Comparison of ENCODE assay signal across 9 mouse cellular contexts in the genomic region with DNA sequence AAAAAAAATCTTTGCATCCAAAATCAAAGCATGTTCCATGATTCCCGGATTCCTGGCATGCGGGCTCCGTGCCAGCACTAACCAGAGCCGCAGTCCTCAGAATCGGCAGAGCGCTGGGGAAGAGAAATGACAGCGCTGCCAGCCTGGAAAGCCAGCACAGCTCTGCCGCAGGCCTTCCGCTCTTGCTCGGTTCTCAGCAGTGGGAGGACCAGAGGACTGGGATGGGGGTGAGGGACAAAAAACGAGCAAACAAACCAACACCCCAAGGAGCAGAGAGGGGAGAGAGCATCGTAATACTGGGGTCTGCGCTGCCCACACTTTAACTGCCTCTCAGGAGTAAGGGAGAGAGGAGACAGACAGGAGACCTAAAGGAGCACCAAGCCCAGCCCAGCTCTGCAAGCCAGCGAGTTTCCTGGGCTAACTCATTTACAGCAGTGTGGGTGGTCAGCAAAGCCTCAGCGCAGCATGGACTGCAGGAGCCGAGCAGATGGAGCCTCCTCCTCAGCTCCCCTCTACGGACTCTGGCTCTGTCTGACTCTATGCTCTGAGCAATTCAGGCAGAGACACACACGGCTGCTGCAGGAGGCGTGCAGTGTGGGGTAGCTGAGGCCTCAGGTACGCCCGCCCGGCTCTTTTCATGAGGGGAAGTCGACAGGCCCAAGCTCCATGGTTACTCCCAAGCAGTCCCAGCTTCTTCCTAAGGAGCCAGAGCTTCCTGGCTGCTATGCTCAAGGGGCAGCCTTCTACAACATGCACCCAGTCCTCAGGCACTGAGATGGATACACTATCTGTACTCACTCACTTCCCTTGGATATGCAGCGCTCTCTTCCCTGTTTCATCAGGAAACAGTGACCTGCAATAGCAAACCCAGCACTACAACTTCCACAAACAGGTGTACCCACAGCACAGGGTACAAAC. TPM values are rescaled to one million over a fixed set of nuclear protein-coding genes. Genes with fewer than 3 reads are reported as not detected.
DNase-seq lines count a peak whose midpoint lies in the region; ATAC-seq and TF ChIP-seq lines count a peak whose summit lies in the region.
"Had no signal": no experiment of that assay in that cellular context is flagged by ENCODE, and none has a peak within 500 bp of the region (broad histone marks: within the 10 kb centered on the region; RNA-seq: fewer than 3 reads in every experiment).

No protein-coding gene starts in this region.

- peak overlapping the region; percentile 59 for H3K27ac ChIP-seq in embryonic facial prominence, embryonic 10.5 days (replicated peaks)
- H3K27ac ChIP-seq in stomach, postnatal 0 days (replicated peaks), result peak overlapping the region; percentile 86
- H3K27ac ChIP-seq: liver, embryonic 14.5 days had no signal

- no peaks in the 10 kb centered on the region for H3K9me3 ChIP-seq in embryonic facial prominence, embryonic 10.5 days
- H3K9me3 ChIP-seq in stomach, postnatal 0 days (ENCODE audit: control insufficient read depth, low read length), result no peaks in the 10 kb centered on the region

- TF ChIP-seq EP300 in stomach, postnatal 0 days (optimal IDR thresholded peaks at IDR 0.05), result no peak

- peak overlapping the region; percentile 14; the same call in 1 of the 2 replicates for H3K4me3 ChIP-seq in embryonic facial prominence, embryonic 10.5 days
- H3K4me3 ChIP-seq in stomach, postnatal 0 days (ENCODE audit: low read depth, low read length), result 0 out of 2 replicates have a peak overlapping the region, but pooled peaks have one; percentile 10

- WGBS in embryonic facial prominence, embryonic 10.5 days, result 38% methylated on average over 24 of the region's 24 CpGs
- 19% methylated on average over 24 of the region's 24 CpGs for WGBS in stomach, postnatal 0 days

- no peak for TF ChIP-seq CTCF in stomach, postnatal 0 days (IDR thresholded peaks at IDR 0.05; ENCODE audit: low read depth)

- ATAC-seq in stomach, postnatal 0 days (ENCODE audit: low FRiP score, low TSS enrichment), result peak; percentile 41

- peak; percentile 28 to 48 for DNase-seq in lung, adult 18-20 months
- DNase-seq in lung, postnatal 25 days (ENCODE audit: low spot score), result no peak
- peak; percentile 43 for DNase-seq in embryonic facial prominence, embryonic 10.5 days (ENCODE audit: low spot score)
- DNase-seq in heart, postnatal 14 days, result peak; percentile 55 to 61
- DNase-seq in layer of hippocampus, adult 9-11 months, result peak; percentile 72
- peak; percentile 61 for DNase-seq in mesoderm, embryonic 11.5 days (ENCODE audit: low read depth, low spot score)
- DNase-seq in stomach, postnatal 0 days (ENCODE audit: low spot score), result peak; percentile 34
- DNase-seq in B cell, adult 2 months, result no peak

- peak overlapping the region; percentile 51 for H3K4me2 ChIP-seq in stomach, postnatal 0 days (replicated peaks; ENCODE audit: low read depth)

- H3K4me1 ChIP-seq in embryonic facial prominence, embryonic 10.5 days, result peaks cover 44% of the 10 kb centered on the region
- peaks cover 23% of the 10 kb centered on the region for H3K4me1 ChIP-seq in stomach, postnatal 0 days (replicated peaks; ENCODE audit: control insufficient read depth, insufficient read depth)

- no peaks in the 10 kb centered on the region for H3K36me3 ChIP-seq in embryonic facial prominence, embryonic 10.5 days (replicated peaks)
- no peaks in the 10 kb centered on the region for H3K36me3 ChIP-seq in stomach, postnatal 0 days (ENCODE audit: control insufficient read depth, insufficient read depth, low read length)

- H3K9ac ChIP-seq in stomach, postnatal 0 days (ENCODE audit: low read length), result peak overlapping the region; percentile 53
- H3K9ac ChIP-seq: liver, embryonic 14.5 days had no signal

- no peaks in the 10 kb centered on the region for H3K27me3 ChIP-seq in embryonic facial prominence, embryonic 10.5 days (replicated peaks; ENCODE audit: low read depth, poor library complexity, severe bottlenecking)
- no peaks in the 10 kb centered on the region for H3K27me3 ChIP-seq in stomach, postnatal 0 days (ENCODE audit: control insufficient read depth, insufficient read depth, low read length)

- intact Hi-C loops in heart, postnatal 14 days (cut with DNase I), result no loop called here

RNA-seq across cellular contexts. Expression of gene Map4k3, which starts 18.1 kb away (rescaled TPM):
- polyA plus RNA-seq in embryonic facial prominence, embryonic 10.5 days (2016; fragmentation: Nextera tagmentation; extraction: Ambion mirVana), result 19.4 and 22.3 TPM in 2 replicates
- 10 to 100 TPM; 30.0 to 34.6 TPM for total RNA-seq in heart, postnatal 14 days (2021)
- polyA plus RNA-seq in stomach, postnatal 0 days (2015; fragmentation: Nextera tagmentation; extraction: Ambion mirVana), result 16.9 and 18.1 TPM in 2 replicates

Comparison
In these comparisons a context has a peak if more than half of its experiments do, and no peak if none do; other contexts are left out.
1. DNase-seq: peak in lung, adult 18-20 months (2 of 2), embryonic facial prominence, embryonic 10.5 days (single experiment), heart, postnatal 14 days (2 of 2), layer of hippocampus, adult 9-11 months (single experiment), mesoderm, embryonic 11.5 days (single experiment) and stomach, postnatal 0 days (single experiment); none in lung, postnatal 25 days (single experiment) and B cell, adult 2 months (0 of 2).